Mouse (Mus musculus): ENCODE results near the gene Pitx2. TPM values are rescaled to one million over a fixed set of nuclear protein-coding genes. Genes with fewer than 3 reads are reported as not detected.

The Pitx2 gene
- under 1 TPM in 1 of 2 experiments, not detected in 1; 0.41 TPM for total RNA-seq (2023)

GRCm38 (mm10) chr3:129199609-129200500 lies at the start of gene Pitx2:
TSS of gene Pitx2 (plus strand) at chr3:129199878.

Other genes with a start within 250 kb of the Pitx2 start
- not detected for gene Enpep, start 132.8 kb downstream of the Pitx2 start, total RNA-seq (2023)